Comparison of ENCODE assay signal across 10 mouse cellular contexts in genomic region chr7:76560564-76561258, GRCm38 (mm10).
DNase-seq lines count a peak whose midpoint lies in the region; ATAC-seq and TF ChIP-seq lines count a peak whose summit lies in the region.
"Had no signal": no experiment of that assay in that cellular context is flagged by ENCODE, and none has a peak within 500 bp of the region (broad histone marks: within the 10 kb centered on the region; RNA-seq: fewer than 3 reads in every experiment).

No protein-coding gene starts in this region.

- peak; percentile 54 for DNase-seq in forebrain, embryonic 10.5 days (ENCODE audit: extremely low spot score, low spot score)
- no peak for DNase-seq in forebrain, postnatal 0 days
- peak; percentile 45 for DNase-seq in hindbrain, embryonic 14.5 days (ENCODE audit: low spot score)
- DNase-seq in midbrain, embryonic 10.5 days (ENCODE audit: low spot score), result peak; percentile 36
- DNase-seq in thymus, postnatal 36 days, result no peak
- DNase-seq in liver, embryonic 11.5 days (ENCODE audit: low spot score), result no peak
- DNase-seq in right cerebral cortex, adult 18-20 months, result no peak
- DNase-seq: gastrocnemius, adult 2 months; thymus, adult 18-20 months had no signal

- peaks cover 7% of the 10 kb centered on the region; the same call in 1 of the 2 replicates for H3K27me3 ChIP-seq in forebrain, embryonic 10.5 days (ENCODE audit: poor library complexity, severe bottlenecking)
- H3K27me3 ChIP-seq in forebrain, postnatal 0 days (ENCODE audit: insufficient read depth, low read length), result no peaks in the 10 kb centered on the region
- no peaks in the 10 kb centered on the region for H3K27me3 ChIP-seq in hindbrain, embryonic 14.5 days (ENCODE audit: control insufficient read depth, insufficient read depth, low read length)
- H3K27me3 ChIP-seq in midbrain, embryonic 10.5 days (ENCODE audit: low read depth, poor library complexity, severe bottlenecking), result no peaks in the 10 kb centered on the region
- H3K27me3 ChIP-seq in neural tube, embryonic 15.5 days (replicated peaks), result no peaks in the 10 kb centered on the region
- no peaks in the 10 kb centered on the region for H3K27me3 ChIP-seq in liver, embryonic 11.5 days (replicated peaks; ENCODE audit: control insufficient read depth, insufficient read depth, low read length)

- H3K9me3 ChIP-seq in forebrain, embryonic 10.5 days, result no peaks in the 10 kb centered on the region
- no peaks in the 10 kb centered on the region for H3K9me3 ChIP-seq in forebrain, postnatal 0 days (ENCODE audit: low read length)
- H3K9me3 ChIP-seq in hindbrain, embryonic 14.5 days (ENCODE audit: control insufficient read depth, low read length), result no peaks in the 10 kb centered on the region
- no peaks in the 10 kb centered on the region for H3K9me3 ChIP-seq in midbrain, embryonic 10.5 days (replicated peaks)
- no peaks in the 10 kb centered on the region for H3K9me3 ChIP-seq in neural tube, embryonic 15.5 days (replicated peaks)
- H3K9me3 ChIP-seq in liver, embryonic 11.5 days (ENCODE audit: control insufficient read depth, low read length), result no peaks in the 10 kb centered on the region

- no peak overlapping the region for H3K4me3 ChIP-seq in forebrain, embryonic 10.5 days
- H3K4me3 ChIP-seq in forebrain, postnatal 0 days (ENCODE audit: low read depth, low read length), result no peak overlapping the region
- no peak overlapping the region for H3K4me3 ChIP-seq in hindbrain, embryonic 14.5 days (replicated peaks; ENCODE audit: low read length)
- no peak overlapping the region for H3K4me3 ChIP-seq in midbrain, embryonic 10.5 days
- H3K4me3 ChIP-seq in neural tube, embryonic 15.5 days (replicated peaks), result no peak overlapping the region
- no peak overlapping the region for H3K4me3 ChIP-seq in liver, embryonic 11.5 days (ENCODE audit: low read depth, low read length)
- H3K4me3 ChIP-seq: gastrocnemius, adult 2 months had no signal

- TF ChIP-seq CTCF in forebrain, postnatal 0 days (IDR thresholded peaks at IDR 0.05; ENCODE audit: low read depth), result no peak

- H3K27ac ChIP-seq in forebrain, embryonic 10.5 days, result peak overlapping the region; percentile 75; the same call in 1 of the 2 replicates
- H3K27ac ChIP-seq in forebrain, postnatal 0 days (ENCODE audit: low read depth, low read length), result no peak overlapping the region
- H3K27ac ChIP-seq in hindbrain, embryonic 14.5 days, result 0 out of 2 replicates have a peak overlapping the region, but pooled peaks have one; percentile 14
- 0 out of 2 replicates have a peak overlapping the region, but pooled peaks have one; percentile 49 for H3K27ac ChIP-seq in midbrain, embryonic 10.5 days (replicated peaks)
- H3K27ac ChIP-seq in neural tube, embryonic 15.5 days (replicated peaks), result no peak overlapping the region
- H3K27ac ChIP-seq in liver, embryonic 11.5 days (ENCODE audit: low read depth, low read length), result no peak overlapping the region
- H3K27ac ChIP-seq: gastrocnemius, adult 2 months had no signal

- no peak for ATAC-seq in forebrain, postnatal 0 days
- peak; percentile 72; the same call in 1 of the 2 replicates for ATAC-seq in hindbrain, embryonic 14.5 days (ENCODE audit: low FRiP score)
- peak; percentile 21; the same call in 1 of the 2 replicates for ATAC-seq in neural tube, embryonic 15.5 days (ENCODE audit: low FRiP score)
- ATAC-seq in liver, embryonic 11.5 days (replicated peaks; ENCODE audit: low FRiP score), result no peak

- no peak overlapping the region for H3K9ac ChIP-seq in forebrain, postnatal 0 days
- H3K9ac ChIP-seq in hindbrain, embryonic 14.5 days, result no peak overlapping the region
- H3K9ac ChIP-seq in neural tube, embryonic 15.5 days (replicated peaks), result no peak overlapping the region
- no peak overlapping the region for H3K9ac ChIP-seq in liver, embryonic 11.5 days (ENCODE audit: low read depth, low read length)

- H3K36me3 ChIP-seq in forebrain, embryonic 10.5 days (replicated peaks), result no peaks in the 10 kb centered on the region
- no peaks in the 10 kb centered on the region for H3K36me3 ChIP-seq in forebrain, postnatal 0 days (ENCODE audit: insufficient read depth)
- no peaks in the 10 kb centered on the region for H3K36me3 ChIP-seq in hindbrain, embryonic 14.5 days (replicated peaks; ENCODE audit: control insufficient read depth, insufficient read depth)
- no peaks in the 10 kb centered on the region for H3K36me3 ChIP-seq in midbrain, embryonic 10.5 days
- no peaks in the 10 kb centered on the region for H3K36me3 ChIP-seq in neural tube, embryonic 15.5 days
- no peaks in the 10 kb centered on the region for H3K36me3 ChIP-seq in liver, embryonic 11.5 days (ENCODE audit: control insufficient read depth, insufficient read depth, low read length)

- H3K4me2 ChIP-seq in forebrain, postnatal 0 days (ENCODE audit: low read depth), result no peak overlapping the region
- H3K4me2 ChIP-seq in hindbrain, embryonic 14.5 days (replicated peaks), result no peak overlapping the region
- no peak overlapping the region for H3K4me2 ChIP-seq in neural tube, embryonic 15.5 days
- H3K4me2 ChIP-seq in liver, embryonic 11.5 days, result no peak overlapping the region

- H3K4me1 ChIP-seq in forebrain, embryonic 10.5 days, result peaks cover 33% of the 10 kb centered on the region
- H3K4me1 ChIP-seq in forebrain, postnatal 0 days (ENCODE audit: insufficient read depth), result no peaks in the 10 kb centered on the region
- H3K4me1 ChIP-seq in hindbrain, embryonic 14.5 days (replicated peaks; ENCODE audit: control insufficient read depth, insufficient read depth, low read length), result 0 out of 2 replicates have a peak, but pooled peaks cover 11% of the 10 kb centered on the region
- H3K4me1 ChIP-seq in midbrain, embryonic 10.5 days, result peaks cover 27% of the 10 kb centered on the region
- H3K4me1 ChIP-seq in neural tube, embryonic 15.5 days, result no peaks in the 10 kb centered on the region
- no peaks in the 10 kb centered on the region for H3K4me1 ChIP-seq in liver, embryonic 11.5 days (replicated peaks; ENCODE audit: control insufficient read depth, insufficient read depth, low read length)

Comparison
In these comparisons a context has a peak if more than half of its experiments do, and no peak if none do; other contexts are left out.
1. DNase-seq: peak in forebrain, embryonic 10.5 days (single experiment), hindbrain, embryonic 14.5 days (single experiment) and midbrain, embryonic 10.5 days (single experiment); none in forebrain, postnatal 0 days (single experiment), thymus, postnatal 36 days (0 of 2), liver, embryonic 11.5 days (single experiment) and right cerebral cortex, adult 18-20 months (single experiment).
2. H3K27ac ChIP-seq: peak in forebrain, embryonic 10.5 days (single experiment), hindbrain, embryonic 14.5 days (single experiment) and midbrain, embryonic 10.5 days (single experiment); none in forebrain, postnatal 0 days (single experiment), neural tube, embryonic 15.5 days (single experiment) and liver, embryonic 11.5 days (single experiment).
3. ATAC-seq: peak in hindbrain, embryonic 14.5 days (single experiment) and neural tube, embryonic 15.5 days (single experiment); none in forebrain, postnatal 0 days (single experiment) and liver, embryonic 11.5 days (single experiment).